Mouse (Mus musculus): Measurements from ENCODE around the gene Cltc.

DNA sequence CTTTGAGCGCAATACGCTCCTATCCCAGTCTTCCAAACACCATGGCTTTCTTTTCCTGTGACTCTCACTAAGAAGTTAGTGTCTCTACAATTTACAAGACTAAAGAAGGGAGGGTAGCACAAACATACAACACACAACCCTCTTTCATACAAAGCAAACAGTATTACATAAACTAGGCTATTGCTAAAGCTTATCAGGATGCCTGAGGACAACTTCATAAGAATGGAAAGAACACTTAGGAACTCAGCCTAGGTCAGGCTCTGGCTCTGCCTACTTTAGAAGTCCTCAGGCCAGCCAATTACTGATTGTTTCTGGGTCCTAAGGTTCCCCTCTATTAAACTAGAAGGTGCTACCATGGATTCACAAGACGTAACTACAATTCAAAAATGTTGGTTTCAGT lies 76.6 kb downstream of the Cltc start:
- no peak for TF ChIP-seq CTCF (IDR thresholded peaks at IDR 0.05; ENCODE audit: control insufficient read depth, insufficient read depth, low read length)
- TF ChIP-seq POLR2A (IDR thresholded peaks at IDR 0.05; ENCODE audit: borderline replicate concordance, control insufficient read depth, low read depth, low read length), result no peak
